Mouse (Mus musculus) c-Kit-negative CD71-positive TER-119-positive erythroid progenitor cells, embryonic 14.5 days (primary cell): ENCODE data around the gene Stk25.
"Not testable (repeated sequence)": the region's sequence is repeated elsewhere in the genome, so short reads cannot be mapped to it uniquely, and the experiment has no call there.

Experiments used
- DNase-seq: peaks from one replicate; pipeline ENCODE4 v3.0.0-alpha.2; 2013; ENCODE audit warnings: low read depth, low spot score

Stk25 gene

DNA sequence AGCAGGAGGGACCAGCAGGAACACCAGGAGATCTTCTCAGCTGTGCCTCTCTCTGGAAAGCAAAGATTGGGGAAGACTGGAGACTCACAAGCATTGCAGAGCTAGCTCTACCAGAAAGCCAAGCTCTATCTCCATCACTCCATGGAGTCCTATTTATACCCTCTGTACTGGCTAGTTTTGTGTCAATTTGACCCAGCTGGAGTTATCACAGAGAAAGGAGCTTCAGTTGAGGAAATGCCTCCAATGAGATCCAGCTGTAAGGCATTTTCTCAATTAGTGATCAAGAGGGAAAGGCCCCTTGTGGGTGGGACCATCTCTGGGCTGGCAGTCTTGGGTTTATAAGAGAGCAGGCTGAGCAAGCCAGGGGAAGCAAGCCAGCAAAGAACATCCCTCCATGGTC is at the start of gene Stk25:
Stk25 (minus strand) TSS at position 101 of the 400 bp plus-strand sequence.
- DNase-seq = not testable (repeated sequence)

DNA sequence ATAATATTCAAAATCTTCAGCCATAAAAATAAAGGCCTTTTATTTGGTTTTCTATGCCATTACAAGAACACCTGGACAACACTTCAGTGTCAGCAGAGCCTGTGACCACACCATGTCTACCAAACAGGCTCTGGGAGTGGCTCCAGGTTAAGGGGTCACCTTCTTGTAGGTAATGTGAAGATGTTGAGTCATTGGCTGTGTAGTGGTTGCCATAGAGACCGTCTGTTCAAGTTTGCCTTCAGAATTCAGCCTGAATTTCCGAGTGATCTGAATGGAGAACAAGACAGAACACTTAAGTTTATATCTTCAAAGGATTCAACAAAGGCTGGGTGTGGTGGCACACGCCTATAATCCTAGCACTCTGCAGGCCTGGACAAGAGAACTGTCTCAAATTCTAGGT is 46.9 kb upstream of the Stk25 start:
- DNase-seq = no peak

DNA sequence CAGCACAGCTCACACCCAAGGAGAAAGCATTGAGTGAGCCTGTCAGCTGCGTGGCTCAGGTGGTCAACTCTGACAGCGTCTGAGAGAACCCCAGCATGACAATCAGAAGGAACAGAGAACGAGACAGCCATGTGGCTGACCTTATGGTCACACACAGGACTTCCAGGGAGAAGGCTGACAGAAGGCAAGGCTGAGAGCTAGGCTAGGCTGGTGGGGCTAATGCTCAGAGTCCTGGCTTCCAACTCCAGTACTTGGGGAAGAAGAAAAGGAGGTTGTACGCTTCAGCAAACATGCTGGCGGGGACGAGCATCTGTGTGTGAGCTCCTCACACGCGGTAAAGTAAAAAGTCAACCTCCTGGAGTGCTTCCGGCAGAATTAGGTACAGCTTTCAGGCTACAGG is 45.9 kb upstream of the Stk25 start:
- no peak for DNase-seq

DNA sequence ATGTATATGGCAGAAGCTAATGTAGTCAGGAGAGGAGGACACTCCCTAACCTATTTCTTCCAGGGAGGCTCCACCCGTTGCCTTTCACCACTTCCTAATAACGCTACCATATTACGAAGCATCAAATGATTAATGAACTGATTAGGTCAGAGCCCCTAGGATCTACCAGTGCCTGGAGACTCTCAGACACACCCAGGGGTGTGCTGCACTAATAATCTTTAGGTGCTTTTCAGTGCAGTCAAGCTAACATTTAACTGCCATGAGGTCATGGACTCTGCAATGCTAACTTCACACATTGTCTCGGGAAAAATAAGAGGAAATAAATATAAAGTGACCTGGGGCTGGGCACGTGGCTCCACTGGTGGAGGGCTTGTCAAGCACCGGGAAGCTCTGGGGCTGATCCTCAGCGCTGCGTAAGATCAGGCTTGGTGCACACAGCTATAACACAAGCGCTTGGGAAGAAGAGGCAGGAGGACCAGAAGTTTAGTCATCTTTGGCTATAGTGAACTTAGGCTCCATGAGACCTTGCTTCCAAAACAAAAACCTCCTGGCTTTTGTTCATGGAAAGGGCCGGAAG is 45.1 kb upstream of the Stk25 start:
- DNase-seq = no peak

DNA sequence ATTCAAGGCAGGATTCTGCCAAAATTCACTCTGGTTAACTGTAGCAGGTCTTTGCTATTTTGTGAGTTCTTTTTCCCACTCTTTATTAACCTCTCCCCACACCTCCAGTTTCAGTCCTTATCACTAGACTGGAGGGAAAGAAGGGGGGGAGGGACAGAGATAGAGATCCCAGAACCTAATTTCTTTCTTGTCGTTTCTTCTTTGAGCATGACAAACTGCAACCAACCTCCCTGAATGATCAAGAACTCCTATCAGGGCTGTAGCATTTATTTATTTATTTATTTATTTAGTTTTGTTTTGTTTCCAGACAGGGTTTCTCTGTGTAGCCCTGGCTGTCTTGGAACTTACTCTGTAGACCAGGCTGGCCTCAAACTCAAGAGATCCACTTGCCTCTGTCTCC is 43.6 kb upstream of the Stk25 start:
- no peak for DNase-seq

DNA sequence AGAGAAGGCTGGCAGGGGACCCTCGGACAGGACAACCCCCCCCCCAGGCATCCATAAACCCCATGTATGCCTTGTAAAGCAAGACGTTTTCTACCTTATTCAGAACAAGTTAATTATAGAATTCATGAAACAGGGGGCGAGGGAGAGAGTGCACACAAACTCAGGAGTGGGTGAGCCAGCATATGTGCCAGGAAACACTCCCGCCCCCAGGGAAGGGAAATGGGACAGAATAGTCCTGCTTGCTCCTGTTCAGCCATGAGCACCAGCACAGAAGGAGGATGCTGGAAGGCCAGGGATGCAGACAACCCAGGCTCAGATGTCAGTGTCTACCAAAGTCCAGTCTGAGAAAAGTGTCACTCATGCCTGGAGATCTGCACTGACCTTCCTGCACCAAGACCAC is 40.7 kb upstream of the Stk25 start:
- DNase-seq = no peak

DNA sequence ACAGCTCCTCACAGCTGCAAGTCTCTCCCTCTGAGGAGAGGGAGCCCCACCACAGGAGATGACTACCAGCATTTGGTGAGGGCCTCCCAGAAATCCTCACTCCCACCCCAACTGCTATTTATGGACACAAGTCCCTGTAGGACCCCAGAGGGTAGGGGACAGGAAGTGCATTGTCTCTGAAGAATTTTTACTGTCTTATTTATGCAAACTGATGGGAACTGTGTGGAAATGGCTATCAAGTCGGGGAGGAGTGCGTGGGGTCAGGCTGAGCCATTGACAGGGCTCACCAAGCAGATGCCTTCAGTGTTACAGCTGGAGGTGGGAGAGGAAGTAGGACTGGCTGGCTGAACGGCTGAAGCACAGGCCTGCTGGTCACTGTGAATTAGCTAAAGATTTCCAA is 38.9 kb upstream of the Stk25 start:
- DNase-seq = no peak

DNA sequence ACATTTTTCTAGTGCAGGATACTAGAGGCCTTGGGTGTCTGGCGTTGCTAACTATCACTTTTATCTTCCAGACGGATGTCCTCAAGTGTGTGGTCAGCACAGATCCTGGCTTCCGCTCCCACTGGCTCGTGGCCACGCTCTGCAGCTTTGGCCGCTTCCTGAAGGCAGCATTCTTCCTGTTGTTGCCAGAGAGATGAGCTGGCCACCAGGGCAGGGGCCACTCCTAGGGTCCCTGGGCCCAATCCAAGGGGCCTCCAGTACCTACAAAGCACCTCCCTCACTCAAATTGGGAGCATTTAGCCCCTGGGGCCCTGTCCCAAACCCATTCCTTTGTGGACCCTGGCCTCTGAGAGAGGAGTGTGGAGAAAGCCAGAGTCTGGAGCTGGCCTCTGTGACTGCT is 36.5 kb upstream of the Stk25 start:
- no peak for DNase-seq

DNA sequence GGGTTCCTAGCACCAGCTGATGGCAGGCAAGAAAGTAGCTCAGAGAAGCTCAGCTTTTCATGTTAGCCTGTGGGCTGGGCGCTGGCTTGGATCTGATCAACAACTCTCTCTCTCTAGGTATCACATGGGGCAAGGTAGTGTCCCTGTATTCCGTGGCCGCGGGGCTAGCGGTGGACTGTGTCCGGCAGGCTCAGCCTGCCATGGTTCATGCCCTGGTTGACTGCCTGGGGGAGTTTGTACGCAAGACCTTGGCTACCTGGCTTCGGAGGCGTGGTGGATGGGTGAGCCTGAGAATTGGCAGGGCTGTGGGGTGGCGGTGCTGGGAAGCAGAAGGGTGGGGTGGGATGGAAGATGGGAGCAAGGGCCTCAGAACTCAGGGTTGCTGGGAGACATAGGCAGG is 35.5 kb upstream of the Stk25 start:
- DNase-seq = no peak

DNA sequence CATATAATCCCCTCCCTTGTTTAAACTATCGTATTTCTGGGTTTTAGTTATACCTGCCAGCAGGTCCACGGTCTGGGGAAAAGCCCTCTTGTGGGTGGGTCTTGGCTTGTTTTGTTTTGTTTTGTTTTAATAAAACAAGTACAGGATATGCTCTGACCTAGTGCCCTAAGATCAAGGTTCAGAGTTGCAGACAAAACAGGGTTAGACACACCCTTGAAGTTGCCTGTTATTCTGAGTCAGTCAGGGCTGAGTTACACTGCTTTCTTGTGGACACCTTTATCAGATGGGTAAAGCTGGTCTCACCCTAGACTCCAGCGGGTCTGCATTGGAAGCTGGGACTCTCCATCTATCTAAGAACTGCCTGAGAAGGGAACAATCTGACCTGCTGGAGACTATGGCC is 35.0 kb upstream of the Stk25 start:
- no peak for DNase-seq

DNA sequence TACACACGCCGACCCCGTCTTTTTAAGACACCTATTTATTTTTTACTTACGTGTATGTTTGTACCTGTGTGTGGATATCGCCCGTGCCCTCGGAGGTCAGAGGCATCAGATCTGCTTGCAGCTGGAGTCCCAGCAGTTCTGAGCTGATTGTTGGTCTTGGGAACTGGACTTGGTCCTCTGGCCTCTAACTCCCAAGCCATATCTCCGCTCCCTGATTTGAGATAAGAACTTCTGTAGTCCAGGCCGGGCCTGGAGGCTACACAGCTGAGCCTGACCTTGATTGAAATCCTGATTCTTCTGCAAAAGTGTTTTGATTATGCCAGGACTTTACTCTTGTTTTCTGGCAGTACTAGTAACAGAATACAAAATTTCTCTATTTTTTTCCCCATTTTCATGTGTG is 34.3 kb upstream of the Stk25 start:
- no peak for DNase-seq

DNA sequence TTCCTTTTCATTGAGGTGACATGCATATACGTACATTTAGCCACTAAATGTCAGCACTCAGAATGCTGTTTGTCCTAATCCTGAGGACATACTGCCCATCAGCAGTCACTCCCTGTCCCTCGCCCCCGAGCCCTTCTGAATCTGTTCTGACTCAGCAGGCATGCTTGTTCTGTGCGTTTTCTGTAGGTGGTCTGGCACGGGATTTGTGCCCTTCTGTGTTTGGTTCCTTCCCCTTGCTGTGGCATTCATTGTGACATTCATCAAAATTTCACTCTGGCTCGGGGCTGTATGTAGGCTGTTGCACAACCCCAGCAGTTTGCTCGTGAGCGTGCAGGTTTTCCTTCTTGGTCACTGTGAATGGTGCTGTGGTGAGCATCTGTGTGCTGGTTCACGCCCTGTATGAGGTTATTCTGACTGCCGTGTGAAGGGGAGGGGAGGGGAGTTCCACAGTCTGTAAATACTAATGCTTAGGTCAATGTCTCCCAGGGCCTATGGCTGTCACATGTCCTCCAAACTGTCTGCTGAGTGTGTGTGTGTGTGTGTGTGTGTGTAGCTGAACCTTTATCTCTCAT is 33.4 kb upstream of the Stk25 start:
- no peak for DNase-seq

DNA sequence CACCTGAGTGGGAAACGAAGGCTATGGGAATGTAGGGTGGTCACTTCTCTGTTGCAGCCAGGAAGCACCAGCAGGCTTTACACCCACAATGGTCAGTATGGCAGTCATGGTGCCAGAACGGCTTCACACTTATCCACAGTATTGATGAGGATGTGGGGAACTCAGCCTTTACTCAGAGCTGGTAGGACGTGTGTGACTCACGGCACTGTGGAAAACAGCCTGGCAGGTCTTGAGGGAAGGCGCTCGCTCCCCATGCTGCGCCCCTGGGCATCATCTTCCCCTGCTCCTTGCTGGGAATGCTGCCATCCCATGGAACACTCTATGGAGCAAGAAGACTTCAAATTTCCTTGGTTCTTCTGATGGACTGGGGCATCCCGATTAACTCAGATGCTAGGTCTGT is 32.6 kb upstream of the Stk25 start:
- no peak for DNase-seq

DNA sequence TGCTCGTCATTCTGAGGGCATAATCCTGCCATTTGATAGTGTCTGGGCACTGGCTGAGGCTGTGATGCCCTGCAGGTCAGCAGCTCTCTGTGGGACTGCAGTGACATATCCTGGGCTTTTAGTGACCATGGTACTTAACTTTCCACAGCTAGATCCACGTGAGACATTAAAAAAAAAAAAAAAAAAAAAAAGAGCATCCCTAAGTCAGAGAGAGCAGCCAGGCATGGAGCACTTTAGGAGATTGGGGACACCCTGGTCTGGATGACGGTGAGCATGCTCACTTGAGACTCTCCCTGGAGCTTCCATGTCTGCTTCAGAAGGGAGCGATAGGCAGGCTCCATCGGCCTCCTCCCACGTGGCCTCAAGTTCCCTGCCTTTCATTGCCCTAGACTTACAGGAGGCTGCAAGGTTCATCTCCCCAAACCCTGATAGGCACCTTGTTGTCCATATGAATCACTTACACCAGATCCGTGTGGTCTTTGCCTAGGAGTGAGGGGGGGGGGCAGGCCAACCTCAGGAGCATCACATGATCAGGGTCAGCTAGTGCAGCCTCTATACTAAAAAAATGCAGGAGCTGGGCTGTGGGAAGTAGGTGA is 31.5 kb upstream of the Stk25 start:
- no peak for DNase-seq

DNA sequence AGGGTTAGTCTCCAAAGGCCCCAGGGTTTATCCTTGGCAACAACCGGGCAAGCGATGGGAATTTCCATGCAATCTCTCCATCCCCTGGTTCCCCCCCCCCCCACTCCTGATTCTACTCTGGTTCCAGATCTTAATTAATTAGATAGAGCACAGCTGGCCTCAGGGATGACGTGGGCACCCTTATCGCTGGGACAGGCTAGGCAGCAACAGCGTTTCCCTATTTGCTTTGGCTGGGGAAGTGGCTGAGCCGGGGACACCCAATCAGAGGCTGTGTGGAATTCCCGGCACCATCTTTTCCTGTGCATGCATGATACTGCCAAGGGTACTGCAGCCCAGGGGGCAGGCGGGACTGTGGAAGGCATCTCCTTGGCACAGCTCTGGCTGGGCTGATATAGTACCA is 29.7 kb upstream of the Stk25 start:
- DNase-seq = no peak

DNA sequence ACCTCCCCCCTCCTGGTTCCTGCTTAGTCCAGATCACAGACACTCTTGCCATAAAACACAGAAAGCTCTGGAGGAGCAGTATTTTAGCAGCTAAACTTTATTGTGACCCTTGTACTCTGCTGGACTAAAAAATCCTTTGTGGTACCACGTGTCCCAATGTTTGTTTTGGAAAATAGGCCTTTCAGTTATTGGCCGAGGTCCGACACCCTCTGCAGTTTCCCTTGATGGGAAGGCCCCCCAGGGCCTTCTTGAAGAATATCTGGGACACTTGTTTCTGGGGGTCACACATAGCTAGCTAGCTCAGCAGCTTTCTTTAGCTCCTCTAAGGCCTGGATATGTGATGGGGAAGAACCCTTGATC is 28.5 kb upstream of the Stk25 start:
- DNase-seq = no peak

DNA sequence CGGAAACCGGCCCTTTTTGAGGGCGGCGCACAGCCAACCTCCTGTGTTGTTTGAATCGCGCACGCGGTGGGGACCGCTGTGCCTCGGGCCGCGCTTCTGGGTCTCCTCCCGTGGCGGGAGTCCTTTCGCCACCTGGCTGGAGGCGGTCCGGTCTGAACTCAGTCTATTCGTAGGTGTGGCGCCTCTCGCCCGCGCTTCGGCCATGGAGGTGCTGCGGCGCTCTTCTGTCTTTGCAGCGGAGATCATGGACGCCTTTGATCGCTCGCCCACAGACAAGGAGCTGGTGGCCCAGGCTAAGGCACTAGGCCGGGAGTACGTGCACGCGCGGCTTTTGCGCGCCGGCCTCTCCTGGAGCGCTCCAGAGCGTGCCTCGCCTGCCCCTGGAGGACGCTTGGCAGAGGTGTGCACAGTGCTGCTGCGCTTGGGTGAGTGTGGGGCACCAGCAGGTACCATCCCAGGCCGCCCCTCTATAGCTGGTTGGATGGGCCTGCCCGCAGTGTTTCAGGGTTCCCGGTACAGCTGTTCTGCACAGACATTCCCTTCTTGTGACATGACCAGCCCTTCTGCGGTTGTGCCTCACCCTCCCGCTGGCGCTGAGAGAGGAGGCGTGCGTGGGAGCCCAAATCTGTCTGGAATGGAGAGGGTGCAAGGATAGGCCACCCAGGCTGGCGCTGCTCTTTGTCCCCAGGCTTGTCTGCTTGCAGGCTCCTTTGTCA is 27.9 kb upstream of the Stk25 start:
- DNase-seq = no peak

DNA sequence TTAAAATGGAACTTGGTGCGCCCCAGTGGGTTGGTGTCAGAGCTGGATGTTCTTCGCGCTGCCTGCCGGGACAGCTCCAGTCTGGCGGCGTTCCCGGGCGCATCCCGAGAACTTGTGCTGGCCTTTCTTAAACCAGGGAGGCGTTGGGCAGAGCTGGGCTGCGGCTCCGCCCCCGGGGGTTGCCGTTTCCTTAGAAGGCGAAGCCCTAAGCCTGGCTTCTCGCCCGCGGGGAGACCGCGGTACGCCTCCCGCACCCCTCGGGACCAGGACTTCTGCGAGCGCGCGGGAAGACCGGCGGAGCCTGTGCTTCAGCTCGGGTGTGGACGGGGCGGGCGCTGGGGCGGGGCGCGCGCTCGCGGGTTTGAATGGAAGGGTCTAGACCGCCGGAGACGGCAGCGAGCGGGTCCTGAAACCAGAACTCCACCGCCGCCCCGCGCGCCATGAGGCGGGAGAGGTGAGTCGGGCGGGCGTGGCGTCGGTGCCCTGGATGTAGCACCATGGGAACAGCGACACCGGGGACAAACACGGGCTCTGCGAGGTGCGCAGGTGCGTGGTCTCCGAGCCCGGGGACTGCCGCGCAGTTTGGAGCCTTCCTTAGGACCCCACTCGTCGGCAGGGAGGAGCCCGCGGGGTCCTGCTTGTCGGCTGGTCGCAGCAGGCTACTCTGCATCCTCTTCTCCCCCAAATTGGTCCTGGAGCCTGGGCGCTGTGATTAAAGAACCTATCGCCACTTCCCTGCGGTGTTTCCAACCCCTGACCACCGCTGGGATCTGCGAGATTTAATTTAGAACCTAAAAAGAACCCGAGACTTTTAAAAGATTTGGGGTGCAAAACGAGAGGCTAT is 27.2 kb upstream of the Stk25 start, which contains the start of gene Bok:
Bok (plus strand) TSS at position 260 of the 844 bp plus-strand sequence.
- DNase-seq = no peak

DNA sequence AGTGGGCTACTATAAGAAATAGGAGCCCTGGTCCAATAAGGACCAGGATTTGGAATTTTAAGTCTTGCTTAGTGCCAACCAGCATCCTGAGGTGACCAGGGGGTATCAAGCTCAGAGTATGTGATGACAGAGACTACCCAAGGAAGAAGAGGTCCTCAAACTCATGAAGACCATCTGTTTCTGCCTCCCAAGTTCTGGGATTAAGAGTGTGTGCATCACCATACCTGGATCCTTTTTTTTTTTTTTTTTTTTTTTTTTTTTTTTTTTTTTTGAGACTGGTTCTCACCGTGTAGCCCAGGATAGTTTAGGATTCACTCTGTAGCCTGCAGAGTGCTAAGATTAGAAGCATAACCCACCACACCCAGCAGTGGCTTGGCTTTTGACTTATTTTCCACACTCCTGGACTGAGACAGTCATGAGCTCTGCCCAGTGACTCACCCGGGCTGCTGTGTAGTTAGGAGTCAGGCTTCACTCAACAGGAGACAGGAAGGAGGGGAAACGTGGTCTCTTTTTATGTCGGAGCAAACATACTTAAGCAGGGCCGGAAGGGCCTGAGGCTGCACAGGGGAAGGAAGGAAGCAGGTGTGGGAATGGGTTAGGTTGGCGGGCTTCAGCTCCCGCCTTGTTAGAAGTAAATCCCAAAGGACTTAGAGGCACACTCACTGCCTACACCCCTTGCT is 21.6 kb upstream of the Stk25 start:
- DNase-seq = no peak

DNA sequence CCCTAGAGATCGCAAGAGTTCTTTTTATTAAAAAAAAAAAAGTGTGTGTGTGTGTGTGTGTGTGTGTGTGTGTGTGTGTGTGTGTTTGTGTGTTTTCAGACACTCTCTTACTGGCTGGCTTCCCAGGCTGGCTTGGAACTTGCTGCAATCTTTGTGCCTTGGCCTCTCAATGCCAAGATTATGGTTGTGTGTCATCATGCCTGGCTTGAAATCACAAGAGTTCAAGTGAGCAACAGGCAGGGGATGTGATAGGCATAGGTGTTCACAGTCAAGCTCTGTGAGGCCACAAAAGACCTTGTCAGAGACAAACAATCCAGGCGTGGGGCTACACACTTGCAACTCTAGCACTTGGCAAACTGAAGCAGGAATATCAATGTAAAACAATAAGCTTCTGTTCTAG is 19.9 kb upstream of the Stk25 start:
- no peak for DNase-seq

DNA sequence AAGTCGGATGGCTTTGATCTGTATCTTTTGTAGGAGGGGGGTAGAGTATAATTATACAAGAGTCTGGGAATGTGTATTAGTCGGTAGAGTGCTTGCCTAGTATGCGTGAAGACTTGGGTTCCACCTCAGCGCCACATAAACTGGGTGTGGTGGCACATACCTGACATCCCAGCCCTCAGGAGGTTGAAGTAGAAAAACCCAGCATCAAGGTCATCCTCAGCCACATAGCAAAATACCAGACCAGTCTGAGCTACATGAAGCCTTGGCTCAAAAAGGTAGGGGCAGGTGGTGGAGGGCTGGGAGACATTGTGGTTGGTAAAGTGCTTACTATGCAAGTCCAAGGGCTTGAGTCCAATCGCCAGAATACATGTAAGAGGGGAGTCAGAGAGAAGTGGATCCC is 14.2 kb upstream of the Stk25 start:
- DNase-seq = no peak

DNA sequence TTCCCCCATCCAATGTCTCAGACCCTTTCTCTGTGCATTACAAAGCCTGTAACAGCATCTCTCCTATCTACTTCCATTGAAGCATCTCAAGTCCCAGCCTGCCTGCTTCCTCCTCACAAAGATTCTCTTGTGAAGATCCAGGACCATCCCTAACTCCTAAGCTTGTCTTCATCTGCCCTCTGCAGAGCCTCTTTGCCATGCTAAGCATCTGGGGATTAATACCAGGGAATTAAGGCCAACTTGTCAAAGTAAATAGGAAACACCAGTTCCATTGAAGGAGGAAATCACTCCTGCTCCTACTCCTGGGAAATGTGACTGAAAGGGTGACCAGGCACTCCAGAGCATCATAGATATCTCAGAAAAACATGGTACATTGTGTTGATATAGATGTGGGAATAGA is 11.5 kb upstream of the Stk25 start:
- no peak for DNase-seq
